Mouse (Mus musculus) forebrain, embryonic 13.5 days (tissue): Measurements from ENCODE around the gene Hlf. TPM values are rescaled to one million over a fixed set of nuclear protein-coding genes. Genes with fewer than 3 reads are reported as not detected.

ENCODE experiments used
- ATAC-seq: fragments of 200-750 bp; cut with Nextera tagmentation; 2 replicates; pipeline ENCODE4 v1.8.0; 2017
- H3K27ac ChIP-seq: fragments of 300-500 bp; sonication (generic); 2 replicates; pipeline ENCODE4 v1.5.1; 2015; ENCODE audit warnings: inconsistent platforms, mild to moderate bottlenecking, moderate library complexity
- H3K27me3 ChIP-seq: fragments of 300-500 bp; sonication (generic); 2 replicates; pipeline ENCODE4 v1.6.1; 2015; ENCODE audit warnings: mild to moderate bottlenecking, inconsistent platforms
- H3K36me3 ChIP-seq: fragments of 300-500 bp; sonication (generic); 2 replicates; pipeline ENCODE4 v1.6.1; 2015; ENCODE audit warnings: mild to moderate bottlenecking, inconsistent platforms; ENCODE audit not compliant: poor library complexity, severe bottlenecking
- H3K4me1 ChIP-seq: fragments of 300-500 bp; sonication (generic); 2 replicates; pipeline ENCODE4 v1.6.1; 2015; ENCODE audit warnings: inconsistent platforms
- H3K4me2 ChIP-seq: fragments of 300-500 bp; sonication (generic); 2 replicates; pipeline ENCODE4 v1.6.1; 2015; ENCODE audit warnings: inconsistent platforms, mild to moderate bottlenecking, moderate library complexity
- H3K4me3 ChIP-seq: fragments of 300-500 bp; sonication (generic); 2 replicates; pipeline ENCODE4 v1.5.1; 2015; ENCODE audit warnings: mild to moderate bottlenecking, inconsistent platforms
- H3K9ac ChIP-seq: fragments of 300-500 bp; sonication (generic); 2 replicates; pipeline ENCODE4 v1.6.1; 2015; ENCODE audit warnings: mild to moderate bottlenecking, inconsistent platforms
- H3K9me3 ChIP-seq: fragments of 300-500 bp; sonication (generic); replicated peaks from 2 replicates; pipeline ENCODE4 v1.6.1; 2016; ENCODE audit warnings: inconsistent platforms
- WGBS: fragments of 180-500 bp; shearing (Covaris S2); methylation state at CpG from one replicate; pipeline ENCODE4 v1.1.7; 2015; 5-methylcytosine and 5-hydroxymethylcytosine counted together
- polyA plus RNA-seq: library from polyadenylated mRNA; unstranded; fragments of >200 nt; fragmentation: Nextera tagmentation; extraction: Ambion mirVana; gene quantifications from 2 replicates; pipeline ENCODE4 v1.2.1, GENCODE M21; 2015

The Hlf gene
- polyA plus RNA-seq, 1 experiment from 2014 or later, result 2.7 TPM

DNA sequence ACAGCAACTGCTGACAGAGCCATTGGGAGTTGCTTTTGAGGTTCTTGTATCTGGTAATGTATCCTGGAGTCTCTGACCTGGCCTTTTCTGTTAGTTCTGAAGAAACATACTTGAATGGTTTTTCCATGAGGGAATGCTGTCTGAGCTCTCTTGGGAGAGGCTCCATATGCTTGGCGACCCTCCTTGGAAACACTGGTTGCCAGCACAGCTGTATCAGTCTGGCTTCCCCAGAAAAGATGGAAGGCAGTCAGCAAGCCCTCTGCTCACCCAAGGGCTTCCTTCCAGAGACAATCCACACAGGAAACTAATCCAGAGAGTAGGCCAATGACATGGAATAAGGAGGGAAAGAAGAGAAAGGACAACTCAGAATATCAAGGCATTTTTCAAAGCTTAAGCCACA is 63.9 kb downstream of the Hlf start:
- ATAC-seq, result no peak
- no peaks in the 10 kb centered on the region for H3K27me3 ChIP-seq
- H3K9ac ChIP-seq, result no peak overlapping the region
- no peak overlapping the region for H3K4me3 ChIP-seq
- H3K36me3 ChIP-seq, result no peaks in the 10 kb centered on the region
- no peaks in the 10 kb centered on the region for H3K4me1 ChIP-seq
- H3K4me2 ChIP-seq, result no peak overlapping the region
- 0 out of 2 replicates have a peak, but pooled peaks cover 2% of the 10 kb centered on the region for H3K9me3 ChIP-seq
- 81% methylated on average over 1 of the region's 1 CpGs for WGBS
- H3K27ac ChIP-seq, result no peak overlapping the region

DNA sequence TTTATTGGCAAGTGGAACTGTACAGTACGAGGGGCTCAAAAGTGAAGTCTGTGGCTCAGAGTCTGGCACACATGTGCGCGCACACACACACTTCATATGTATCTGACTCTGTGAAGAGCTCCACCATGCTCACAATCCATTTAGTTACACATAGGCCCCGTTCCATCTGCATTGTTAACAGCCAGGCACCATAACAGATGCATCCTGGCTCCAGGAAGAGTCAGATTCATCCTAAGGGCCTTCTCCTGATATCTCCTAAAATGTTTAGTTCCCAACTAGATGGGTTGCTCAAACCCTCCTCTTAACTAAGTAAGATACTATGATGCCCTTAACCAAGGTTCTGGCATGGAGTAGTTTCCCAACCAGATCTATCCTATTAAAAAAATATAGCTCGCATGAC is 64.5 kb downstream of the Hlf start:
- Histone ChIP-seq H3K27me3 (no peaks in the 10 kb centered on the region), H3K9me3 (0 out of 2 replicates have a peak, but pooled peaks cover 2% of the 10 kb centered on the region), H3K9ac (no peak overlapping the region), H3K4me2 (no peak overlapping the region), H3K27ac (no peak overlapping the region), H3K4me1 (0 out of 2 replicates have a peak, but pooled peaks cover 4% of the 10 kb centered on the region), H3K4me3 (no peak overlapping the region), H3K36me3 (no peaks in the 10 kb centered on the region)
- ATAC-seq, result no peak
- 92% methylated on average over 5 of the region's 5 CpGs for WGBS

DNA sequence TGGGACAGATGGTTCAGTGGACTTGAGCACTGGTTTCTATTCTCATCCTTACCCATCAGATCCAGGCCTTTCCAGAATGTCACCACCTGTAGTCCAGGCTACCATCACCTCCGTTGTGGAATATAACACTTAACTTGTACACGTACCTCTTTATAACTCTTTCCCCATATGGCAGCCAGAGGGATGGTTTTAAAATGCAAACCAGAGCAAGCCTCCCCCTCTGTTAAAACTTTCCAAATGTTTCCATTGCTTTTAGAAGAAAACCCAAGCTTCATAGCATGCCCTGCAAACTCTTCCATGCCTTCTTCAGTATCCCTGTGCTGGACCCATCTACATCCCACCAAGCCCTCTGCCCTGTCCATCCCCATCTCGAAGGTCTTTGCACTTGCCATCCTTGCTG is 66.1 kb downstream of the Hlf start:
- H3K9me3 ChIP-seq, result 0 out of 2 replicates have a peak, but pooled peaks cover 2% of the 10 kb centered on the region
- H3K4me3 ChIP-seq, result no peak overlapping the region
- H3K36me3 ChIP-seq, result no peaks in the 10 kb centered on the region
- H3K4me1 ChIP-seq, result 0 out of 2 replicates have a peak, but pooled peaks cover 8% of the 10 kb centered on the region
- H3K9ac ChIP-seq, result no peak overlapping the region
- ATAC-seq, result no peak
- H3K4me2 ChIP-seq, result no peak overlapping the region
- no peak overlapping the region for H3K27ac ChIP-seq
- no peaks in the 10 kb centered on the region for H3K27me3 ChIP-seq
- WGBS, result 91% methylated on average over 3 of the region's 3 CpGs

DNA sequence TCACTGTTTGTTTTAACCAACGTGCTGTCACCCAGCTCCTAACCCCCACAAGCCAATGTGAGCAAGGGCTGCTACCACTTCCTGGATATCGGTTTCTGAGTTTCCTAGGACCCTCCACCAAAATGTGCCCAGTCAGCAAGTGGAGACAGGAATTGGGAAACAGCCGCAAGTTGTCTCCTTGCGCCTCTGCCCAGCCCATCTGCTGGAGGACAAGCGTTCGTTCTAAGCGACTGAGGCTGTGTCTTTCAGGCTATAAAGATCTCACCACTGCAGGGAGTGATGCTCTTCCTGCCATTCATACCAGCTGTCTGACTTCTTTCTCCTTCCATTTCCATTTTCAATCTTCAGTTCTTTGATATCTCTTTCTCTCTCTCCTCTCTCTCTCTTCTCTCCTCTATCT is 69.8 kb downstream of the Hlf start:
- Histone ChIP-seq H3K9me3 (no peaks in the 10 kb centered on the region), H3K4me3 (no peak overlapping the region), H3K36me3 (no peaks in the 10 kb centered on the region), H3K4me2 (no peak overlapping the region), H3K27me3 (no peaks in the 10 kb centered on the region), H3K9ac (no peak overlapping the region), H3K4me1 (0 out of 2 replicates have a peak, but pooled peaks cover 8% of the 10 kb centered on the region), H3K27ac (no peak overlapping the region)
- 68% methylated on average over 7 of the region's 7 CpGs for WGBS
- ATAC-seq, result no peak

DNA sequence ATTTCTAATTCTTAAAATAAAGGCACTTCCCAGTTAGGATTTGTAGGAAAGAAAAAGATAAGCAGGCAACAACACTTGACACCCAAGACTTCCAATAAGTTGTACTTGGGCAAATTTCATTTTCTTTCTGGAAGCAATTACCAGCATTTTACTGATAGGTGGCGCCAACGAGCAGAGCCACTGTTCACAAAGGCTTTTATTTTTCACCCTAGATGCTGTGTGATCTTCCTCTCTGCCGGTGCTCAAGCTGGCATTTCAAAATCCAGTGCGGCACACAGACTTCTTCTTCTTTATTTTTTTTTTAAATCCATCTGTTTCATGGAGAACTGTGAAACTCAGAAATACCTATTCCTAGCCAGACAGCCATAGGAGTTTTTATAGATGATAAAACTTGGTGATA is 73.2 kb downstream of the Hlf start:
- H3K36me3 ChIP-seq, result no peaks in the 10 kb centered on the region
- ATAC-seq, result no peak
- H3K9me3 ChIP-seq, result no peaks in the 10 kb centered on the region
- H3K27me3 ChIP-seq, result no peaks in the 10 kb centered on the region
- H3K4me2 ChIP-seq, result no peak overlapping the region
- H3K4me1 ChIP-seq, result 0 out of 2 replicates have a peak, but pooled peaks cover 8% of the 10 kb centered on the region
- H3K4me3 ChIP-seq, result no peak overlapping the region
- 17% methylated on average over 4 of the region's 4 CpGs for WGBS
- H3K9ac ChIP-seq, result no peak overlapping the region
- no peak overlapping the region for H3K27ac ChIP-seq

DNA sequence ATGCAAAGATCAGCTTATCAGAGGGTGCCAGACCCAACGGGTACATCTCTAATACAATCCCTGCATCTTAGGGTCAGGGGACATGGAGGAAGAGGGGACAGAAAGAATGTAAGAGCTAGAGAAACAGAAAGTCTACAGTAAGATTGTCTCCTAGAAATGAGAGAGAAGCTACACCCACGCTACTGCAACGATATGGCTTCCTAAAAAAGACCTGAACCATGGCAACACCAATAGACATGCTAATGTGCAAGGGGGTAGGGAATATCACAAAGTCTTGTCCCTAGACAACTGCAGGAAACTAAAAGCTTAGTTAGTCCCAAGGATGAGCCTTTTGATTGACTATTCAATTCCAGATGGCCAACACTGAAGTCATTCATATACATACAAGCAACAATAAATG is 76.1 kb downstream of the Hlf start:
- no peak for ATAC-seq
- 86% methylated on average over 3 of the region's 3 CpGs for WGBS

DNA sequence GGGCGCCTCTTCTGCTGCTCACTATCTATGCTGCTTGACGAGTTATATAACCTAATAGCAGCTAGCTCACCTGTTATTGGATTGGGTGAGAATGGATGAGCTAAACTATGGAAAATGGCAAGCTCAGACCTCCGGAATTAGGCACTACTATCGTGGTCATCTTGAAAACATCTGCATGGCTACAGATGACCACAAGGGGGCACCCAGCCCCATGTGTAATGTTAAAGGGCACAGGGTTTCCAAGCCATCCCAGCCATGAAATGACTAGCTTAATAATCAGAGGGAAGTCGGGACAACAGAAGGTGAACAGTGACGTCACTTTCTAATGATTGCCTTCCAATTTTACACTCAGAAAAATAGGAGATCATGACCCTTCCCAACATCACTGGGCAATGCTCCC is 83.7 kb downstream of the Hlf start:
- Histone ChIP-seq H3K4me1 (no peaks in the 10 kb centered on the region), H3K36me3 (no peaks in the 10 kb centered on the region), H3K27ac (no peak overlapping the region), H3K9me3 (no peaks in the 10 kb centered on the region), H3K27me3 (no peaks in the 10 kb centered on the region), H3K4me3 (no peak overlapping the region), H3K9ac (no peak overlapping the region), H3K4me2 (no peak overlapping the region)
- WGBS, result 58% methylated on average over 6 of the region's 6 CpGs
- ATAC-seq, result no peak

More for the DNA sequence above, 76.1 kb downstream of the Hlf start:
- Histone ChIP-seq H3K9me3 (no peaks in the 10 kb centered on the region), H3K27me3 (no peaks in the 10 kb centered on the region), H3K4me3 (no peak overlapping the region), H3K9ac (no peak overlapping the region), H3K4me1 (no peaks in the 10 kb centered on the region), H3K36me3 (no peaks in the 10 kb centered on the region), H3K27ac (no peak overlapping the region), H3K4me2 (no peak overlapping the region)

DNA sequence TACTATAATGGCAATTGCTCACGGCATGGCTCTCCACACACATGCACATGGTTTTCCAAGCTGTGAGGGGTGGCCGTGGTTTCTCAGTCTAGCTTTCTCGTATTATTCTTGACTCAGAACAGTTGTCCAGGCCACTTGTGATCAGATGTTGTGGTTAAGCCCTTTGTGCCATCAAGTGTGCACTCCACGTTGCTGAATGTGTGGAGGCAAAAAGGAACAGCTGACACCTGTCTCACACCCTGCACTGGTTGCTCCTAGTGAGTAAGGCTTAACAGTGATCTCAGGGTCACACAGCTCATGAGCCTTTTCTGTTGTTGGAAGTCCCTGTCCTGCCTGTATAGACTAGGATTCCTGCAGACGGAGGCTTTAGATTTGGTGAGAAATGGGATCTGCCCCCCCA is 84.6 kb downstream of the Hlf start:
- Histone ChIP-seq H3K9ac (no peak overlapping the region), H3K36me3 (no peaks in the 10 kb centered on the region), H3K9me3 (no peaks in the 10 kb centered on the region), H3K4me2 (no peak overlapping the region), H3K27me3 (no peaks in the 10 kb centered on the region), H3K4me1 (no peaks in the 10 kb centered on the region), H3K4me3 (no peak overlapping the region), H3K27ac (no peak overlapping the region)
- WGBS, result 85% methylated on average over 5 of the region's 5 CpGs
- ATAC-seq, result no peak

DNA sequence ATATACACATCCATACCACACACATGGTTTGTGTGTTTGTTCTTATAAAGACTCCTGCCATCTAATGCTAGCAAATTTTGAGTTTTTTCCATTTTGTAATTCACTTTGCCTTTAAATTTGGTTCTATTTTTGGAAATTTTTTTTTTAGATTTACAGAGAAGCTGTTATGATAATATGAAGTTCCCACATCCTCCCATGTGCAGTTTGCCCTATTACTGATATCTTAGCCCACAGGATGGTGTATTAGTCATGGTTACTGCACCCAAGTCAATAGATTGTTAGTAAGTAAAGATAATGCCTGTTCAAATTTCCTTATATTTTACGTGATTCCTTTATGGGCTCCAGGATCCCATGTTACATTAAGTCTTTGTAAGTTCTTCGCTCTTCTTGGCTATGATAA is 96.1 kb downstream of the Hlf start:
- Histone ChIP-seq H3K9me3 (no peaks in the 10 kb centered on the region), H3K4me3 (no peak overlapping the region), H3K27me3 (no peaks in the 10 kb centered on the region), H3K27ac (no peak overlapping the region), H3K4me2 (no peak overlapping the region), H3K4me1 (no peaks in the 10 kb centered on the region), H3K36me3 (no peaks in the 10 kb centered on the region), H3K9ac (no peak overlapping the region)
- 92% methylated on average over 2 of the region's 2 CpGs for WGBS
- ATAC-seq, result no peak

DNA sequence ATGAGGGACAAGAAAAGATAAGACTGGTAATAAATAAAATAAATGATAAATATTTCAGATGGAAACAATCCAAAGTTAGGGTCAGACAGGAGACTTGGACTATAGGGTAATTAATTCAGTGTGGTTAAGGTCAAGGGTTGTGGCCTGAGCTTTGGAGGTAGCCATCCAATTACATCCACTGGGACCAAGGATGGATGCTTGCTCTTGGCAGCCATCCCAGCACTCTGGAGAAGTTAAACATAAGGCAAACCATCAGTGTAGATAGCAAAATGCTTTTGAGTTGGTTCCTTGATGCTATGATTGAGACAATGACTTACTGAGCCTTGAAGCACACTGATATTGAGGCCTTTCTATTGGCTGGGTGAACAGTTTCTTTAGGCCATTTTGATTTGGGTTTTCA is 97.9 kb downstream of the Hlf start:
- ATAC-seq, result no peak
- Histone ChIP-seq H3K4me1 (no peaks in the 10 kb centered on the region), H3K27ac (no peak overlapping the region)

DNA sequence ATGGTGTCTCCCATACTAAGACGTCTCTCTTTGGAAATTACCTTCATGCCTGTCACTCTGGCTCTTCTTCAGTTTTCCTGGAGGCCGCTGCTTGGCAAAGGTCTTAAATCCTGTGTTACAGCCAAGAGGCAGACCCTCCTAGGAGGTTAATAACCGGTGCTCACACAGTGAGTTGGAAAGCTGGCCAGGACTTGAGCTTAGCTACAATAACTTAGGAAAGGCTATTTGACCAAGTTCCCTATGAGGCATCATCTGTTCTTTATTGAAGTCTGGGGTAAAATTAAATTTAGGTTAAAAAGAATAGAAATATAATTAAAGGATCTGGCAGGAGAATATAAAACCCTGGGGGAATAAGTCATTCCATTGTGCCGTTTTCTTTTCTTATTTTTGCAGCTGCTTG is 99.5 kb downstream of the Hlf start:
- H3K9ac ChIP-seq, result no peak overlapping the region
- WGBS, result 82% methylated on average over 4 of the region's 4 CpGs

More for the DNA sequence above, 97.9 kb downstream of the Hlf start:
- H3K4me2 ChIP-seq, result no peak overlapping the region
- H3K9me3 ChIP-seq, result no peaks in the 10 kb centered on the region
- H3K9ac ChIP-seq, result no peak overlapping the region
- H3K36me3 ChIP-seq, result no peaks in the 10 kb centered on the region
- H3K4me3 ChIP-seq, result no peak overlapping the region
- no peaks in the 10 kb centered on the region for H3K27me3 ChIP-seq

DNA sequence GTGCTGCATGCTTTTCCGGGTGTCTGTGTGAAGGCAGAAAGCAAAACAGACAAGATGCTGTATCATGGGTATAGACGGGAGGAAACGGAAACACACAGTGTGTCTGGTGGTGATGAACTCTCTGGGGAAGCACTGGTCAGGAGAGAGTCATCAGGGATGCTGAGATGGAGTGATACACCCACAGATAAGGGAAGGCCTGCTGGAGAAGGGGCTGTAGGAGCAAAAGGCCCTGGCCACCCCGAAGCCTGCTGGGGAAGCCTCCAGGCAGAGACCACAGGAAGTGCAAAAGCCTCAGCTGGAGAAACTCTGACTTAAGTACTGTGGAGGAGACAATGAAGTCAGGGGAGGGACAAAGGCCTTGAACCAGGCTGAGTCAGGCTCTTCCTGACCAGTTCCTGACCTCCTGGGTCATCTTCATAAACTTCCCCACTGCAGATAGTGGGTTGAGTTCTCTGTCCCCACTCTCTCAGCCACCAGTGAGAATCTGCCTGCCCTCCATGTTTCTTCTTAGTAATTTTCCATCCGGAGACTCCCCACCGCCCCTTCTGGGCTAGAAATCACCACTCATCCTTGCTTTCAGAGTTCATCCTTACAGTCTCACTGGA is 104.0 kb downstream of the Hlf start:
- Histone ChIP-seq H3K9ac (no peak overlapping the region), H3K9me3 (no peaks in the 10 kb centered on the region), H3K36me3 (no peaks in the 10 kb centered on the region), H3K27ac (no peak overlapping the region), H3K4me2 (no peak overlapping the region), H3K27me3 (no peaks in the 10 kb centered on the region), H3K4me3 (no peak overlapping the region), H3K4me1 (no peaks in the 10 kb centered on the region)
- 88% methylated on average over 6 of the region's 6 CpGs for WGBS
- ATAC-seq, result no peak

More for the DNA sequence above, 99.5 kb downstream of the Hlf start:
- no peak overlapping the region for H3K27ac ChIP-seq
- no peak for ATAC-seq
- no peaks in the 10 kb centered on the region for H3K4me1 ChIP-seq
- no peak overlapping the region for H3K4me2 ChIP-seq
- H3K4me3 ChIP-seq, result no peak overlapping the region
- no peaks in the 10 kb centered on the region for H3K27me3 ChIP-seq
- H3K9me3 ChIP-seq, result no peaks in the 10 kb centered on the region
- H3K36me3 ChIP-seq, result no peaks in the 10 kb centered on the region
